Mouse (Mus musculus) neutrophil, adult 59 days (primary cell): Measurements from ENCODE around the gene Sstr3. TPM values are rescaled to one million over a fixed set of nuclear protein-coding genes. Genes with fewer than 3 reads are reported as not detected.

ENCODE experiments used
- total RNA-seq, 2 experiments: library from RNA; stranded (reverse); gene quantifications; 1 replicate in 1 of 2; 2 replicates in 1 of 2; pipeline ENCODE4 v1.2.4; 2023

Gene Sstr3
- not detected for total RNA-seq

DNA sequence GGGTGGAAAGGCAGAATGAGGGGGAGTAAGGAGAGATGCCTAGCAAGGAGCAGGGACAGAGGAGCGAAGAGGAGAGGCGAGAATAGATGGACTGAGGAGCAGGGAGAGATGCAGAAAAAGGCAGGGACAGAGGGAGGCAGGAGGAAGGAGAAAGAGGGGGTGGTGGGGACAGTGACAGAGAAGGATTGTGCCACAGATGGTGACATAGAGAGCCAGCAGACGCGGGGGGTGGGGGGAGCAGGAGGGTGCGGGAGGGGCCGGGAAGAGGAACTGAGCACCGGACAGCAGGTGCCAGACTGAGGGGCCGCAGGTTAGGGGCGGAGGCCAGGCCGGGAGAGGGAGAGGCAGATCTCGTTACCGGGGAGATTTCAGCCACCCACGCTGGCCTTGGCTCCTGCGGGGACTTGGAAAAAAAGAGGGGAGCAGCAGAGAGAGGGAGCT, at the start of gene Sstr3:
TSS of gene Sstr3 (minus strand) at position 125 of the 441 bp plus-strand sequence.

DNA sequence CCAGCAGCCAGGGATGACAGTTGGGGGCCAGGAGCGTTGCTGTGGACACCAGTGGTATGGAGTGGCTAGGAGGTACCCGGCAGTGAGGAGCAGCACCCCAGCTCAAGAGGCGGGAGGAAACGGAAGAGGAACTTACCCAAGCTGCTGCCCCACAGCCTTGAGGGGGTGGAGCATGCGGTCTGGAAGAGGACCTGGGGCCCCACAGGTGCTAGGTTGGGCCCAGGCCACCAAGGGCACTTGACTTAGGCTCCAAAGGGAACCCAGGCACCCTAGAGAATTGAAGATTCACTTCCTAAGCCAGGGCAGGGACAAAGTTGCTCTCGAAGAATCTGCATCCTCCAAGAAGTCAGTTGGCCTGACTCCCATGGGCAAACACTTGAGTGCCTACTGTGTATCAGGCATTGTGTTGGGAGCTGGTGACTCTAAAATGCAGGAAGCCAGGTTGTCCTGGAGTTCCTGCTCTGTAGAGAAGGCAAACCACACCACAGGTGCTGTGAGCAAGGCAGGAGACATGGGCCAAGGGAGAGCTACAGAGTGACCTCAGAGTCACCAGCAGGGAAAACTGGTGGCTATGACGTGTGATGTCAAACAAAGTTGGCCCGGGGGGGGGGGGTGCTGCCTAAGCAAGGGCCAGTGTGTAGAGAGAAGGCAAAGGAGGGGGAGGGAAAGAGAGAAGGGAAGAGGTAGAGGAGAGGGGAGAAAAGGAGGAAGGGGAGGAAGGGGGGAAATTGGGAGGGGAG, 28.3 kb upstream of the Sstr3 start, which contains the start of gene Rac2:
TSS of gene Rac2 (minus strand) at position 126 of the 740 bp plus-strand sequence.

DNA sequence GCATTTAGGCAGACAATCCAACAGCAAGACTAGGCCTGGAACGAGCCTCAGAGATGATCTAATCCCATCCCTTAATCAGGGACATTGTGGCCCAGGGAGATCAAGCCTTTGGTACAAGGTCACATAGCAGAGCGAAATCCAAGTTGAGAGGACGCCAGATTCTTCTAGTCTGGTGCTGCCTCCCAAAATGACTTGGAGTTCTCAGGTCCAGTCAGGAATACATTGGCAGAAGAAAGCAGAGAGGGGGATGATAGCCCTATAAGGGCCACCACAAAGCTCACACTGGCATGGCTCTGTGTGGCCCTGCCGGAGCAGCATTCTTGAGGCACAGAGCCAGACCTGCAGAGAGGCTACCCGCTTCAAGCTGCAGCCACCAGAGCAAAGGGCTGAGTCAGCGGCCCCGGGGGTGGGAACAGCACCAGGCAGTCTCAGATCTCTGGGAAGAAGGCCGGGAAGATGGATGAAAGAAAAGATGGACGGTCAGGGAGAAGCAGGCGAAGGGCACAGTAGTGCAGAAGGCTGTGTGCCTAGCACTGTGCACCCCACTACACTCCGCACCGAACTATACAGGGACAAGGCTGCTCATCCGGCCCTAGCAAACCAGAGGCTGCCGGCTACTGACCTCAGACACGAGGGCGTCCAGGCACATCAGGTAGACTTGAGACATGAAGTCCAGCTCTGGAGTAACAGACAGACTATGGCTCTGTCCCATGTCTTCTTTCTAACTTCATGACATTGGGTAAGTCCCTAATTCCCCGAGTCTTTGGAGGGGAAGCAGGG, 13.6 kb downstream of the Sstr3 start, which contains the start of gene C1qtnf6:
TSS of gene C1qtnf6 (minus strand) at position 746 of the 780 bp plus-strand sequence.

DNA sequence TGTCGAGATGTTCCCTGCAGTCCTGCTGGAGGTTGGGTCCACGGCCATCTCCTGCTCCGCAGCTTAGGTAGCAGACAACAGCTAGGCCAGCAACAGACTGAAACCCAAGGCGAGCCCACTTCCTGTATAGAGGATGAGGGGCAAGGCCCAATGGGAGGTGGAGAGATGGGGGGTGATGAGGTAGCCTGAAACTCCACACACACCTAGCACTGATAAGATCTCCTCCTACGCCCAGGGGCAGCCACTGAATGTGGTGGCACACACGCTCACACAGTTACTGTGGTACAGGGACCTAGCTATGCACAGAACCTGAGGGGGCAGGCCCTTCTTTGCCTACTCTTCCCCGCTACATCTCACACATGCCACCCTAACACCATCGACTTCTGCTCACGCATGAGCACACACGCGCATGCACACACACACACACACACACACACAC, 49.5 kb downstream of the Sstr3 start, which contains the start of gene Il2rb:
TSS of gene Il2rb (minus strand) at position 304 of the 439 bp plus-strand sequence.

Other genes with a start within 250 kb of the Sstr3 start
- 10 to 100 TPM; 22.7 to 27.4 TPM for gene Csf2rb2, start 239.0 kb downstream of the Sstr3 start, total RNA-seq
- 100 to 1,000 TPM; 200 to 241 TPM for gene Csf2rb, start 218.9 kb downstream of the Sstr3 start, total RNA-seq
- under 1 TPM in 1 of 2 experiments, not detected in 1; 0.62 TPM for gene Tex33, start 148.8 kb downstream of the Sstr3 start, total RNA-seq
- gene Tst, start 138.8 kb downstream of the Sstr3 start, total RNA-seq, result 10 to 100 TPM; 21.0 to 24.3 TPM
- gene Mpst, start 138.3 kb downstream of the Sstr3 start, total RNA-seq, result 10 to 100 TPM; 31.1 to 35.0 TPM
- 10 to 100 TPM in 1 of 2 experiments, 1 to 10 TPM in 1; 9.1 to 11.2 TPM for gene Kctd17, start 116.1 kb downstream of the Sstr3 start, total RNA-seq
- gene Tmprss6, start 76.1 kb downstream of the Sstr3 start, total RNA-seq, result not detected
- gene Il2rb, start 49.4 kb downstream of the Sstr3 start, total RNA-seq, result under 1 TPM; 0.49 to 0.89 TPM
- under 1 TPM; 0.82 to 0.95 TPM for gene C1qtnf6, start 13.3 kb downstream of the Sstr3 start, total RNA-seq
- gene Rac2, start 28.1 kb upstream of the Sstr3 start, total RNA-seq, result 1,000 to 10,000 TPM; 1,469 to 1,484 TPM
- gene Cyth4, start 52.4 kb upstream of the Sstr3 start, total RNA-seq, result 100 to 1,000 TPM; 171 to 199 TPM
- gene Elfn2, start 174.1 kb upstream of the Sstr3 start, total RNA-seq, result under 1 TPM; 0.09 to 0.40 TPM
- 10 to 100 TPM; 13.8 to 19.1 TPM for gene Mfng, start 228.8 kb upstream of the Sstr3 start, total RNA-seq